Mouse (Mus musculus): ENCODE measurements at regions not wholly inside any gene's neighbourhood (a gene's known extent, or its start where the extent isn't known, plus 50 kb on each side); places are given as distances from the start of the nearest gene placed in this dataset.
A peak's percentile ranks its signal among the peaks of the same experiment; 100 is the strongest.

GRCm38 (mm10) chr11:22617204-22617874 is 105.5 kb downstream of the Tmem17 start:
- no peak overlapping the region for H3K27ac ChIP-seq
- peaks cover 5% of the 10 kb centered on the region for H3K4me1 ChIP-seq (replicated peaks)

DNA sequence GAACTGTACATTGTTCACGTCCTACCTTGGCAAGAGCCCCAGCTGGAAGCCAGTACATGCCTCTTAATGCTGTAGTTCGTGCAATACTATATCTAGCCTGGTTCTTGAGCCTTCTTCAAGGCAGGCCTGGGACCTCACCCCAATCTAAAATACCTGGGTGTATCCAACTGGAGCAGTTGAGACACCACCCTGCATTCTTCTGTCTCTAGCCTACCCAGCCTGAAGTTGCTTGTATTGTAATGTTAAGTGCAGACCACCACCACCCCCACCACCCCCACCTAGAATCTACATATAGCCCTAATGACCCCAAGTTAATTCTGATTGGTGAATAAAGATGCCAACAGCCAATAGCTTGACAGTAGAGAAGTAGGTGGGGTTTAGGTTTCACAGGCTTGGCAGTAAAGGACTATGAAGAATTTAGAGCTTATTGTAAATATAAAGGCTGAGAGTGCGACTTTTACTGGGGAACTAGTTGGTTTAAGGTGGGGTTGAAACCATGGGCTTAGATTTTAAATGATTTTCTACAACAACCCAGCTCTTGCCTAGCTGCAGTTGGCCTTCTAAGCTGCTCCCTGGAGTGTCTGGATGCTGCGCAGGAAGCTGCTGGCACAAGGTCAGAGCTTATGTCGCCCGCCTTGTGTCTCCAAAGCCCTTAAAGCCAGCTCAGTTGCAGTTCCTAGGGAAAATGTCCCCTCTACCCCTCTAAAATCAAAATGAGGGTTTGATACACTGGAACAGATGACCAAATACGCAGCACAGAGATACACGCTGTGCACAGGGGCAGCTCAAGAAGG is 109.2 kb downstream of the Tmem17 start:
- no peak overlapping the region for H3K27ac ChIP-seq
- H3K27me3 ChIP-seq, result no peaks in the 10 kb centered on the region
- no peaks in the 10 kb centered on the region for H3K36me3 ChIP-seq
- no peak overlapping the region for H3K4me3 ChIP-seq
- no peak overlapping the region for H3K4me2 ChIP-seq
- 75% methylated on average over 8 of the region's 8 CpGs for WGBS
- no peaks in the 10 kb centered on the region for H3K9me3 ChIP-seq (replicated peaks)
- ATAC-seq (replicated peaks; ENCODE audit: insufficient number of reproducible peaks, insufficient read depth, low FRiP score, low read depth), result no peak
- peaks cover 5% of the 10 kb centered on the region for H3K4me1 ChIP-seq (replicated peaks)
- H3K9ac ChIP-seq, result no peak overlapping the region

More at GRCm38 (mm10) chr11:22617204-22617874, 105.5 kb downstream of the Tmem17 start:
- no peaks in the 10 kb centered on the region for H3K9me3 ChIP-seq (replicated peaks)
- no peaks in the 10 kb centered on the region for H3K36me3 ChIP-seq
- no peak overlapping the region for H3K9ac ChIP-seq
- peak; percentile 88 for ATAC-seq (replicated peaks; ENCODE audit: insufficient number of reproducible peaks, insufficient read depth, low FRiP score, low read depth)
- H3K4me2 ChIP-seq, result peak overlapping the region; percentile 66
- 9% methylated on average over 21 of the region's 21 CpGs for WGBS
- peak overlapping the region; percentile 42 for H3K4me3 ChIP-seq
- H3K27me3 ChIP-seq, result no peaks in the 10 kb centered on the region

DNA sequence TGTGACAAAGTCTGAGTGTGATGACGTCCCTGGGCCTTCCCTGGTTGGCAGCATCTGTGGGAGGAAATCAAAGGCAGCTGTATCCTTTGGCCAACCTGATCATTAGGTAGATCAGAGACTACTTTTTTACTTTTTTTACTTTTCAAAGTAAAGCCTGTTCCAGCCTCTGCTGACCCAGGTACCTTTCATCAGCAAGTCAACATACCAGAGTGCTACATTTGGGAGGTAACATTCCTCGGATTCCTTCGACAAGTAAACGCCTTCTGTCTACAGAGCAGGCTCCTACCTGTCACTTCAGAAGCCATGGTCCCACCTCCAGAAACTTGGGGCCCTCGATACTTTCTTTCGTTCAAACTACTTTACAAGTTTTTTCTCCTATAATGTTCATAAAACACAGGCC is 110.0 kb downstream of the Tmem17 start:
- Histone ChIP-seq H3K27me3 (no peaks in the 10 kb centered on the region), H3K4me3 (no peak overlapping the region), H3K4me1 (replicated peaks) (peaks cover 5% of the 10 kb centered on the region), H3K9me3 (replicated peaks) (no peaks in the 10 kb centered on the region), H3K27ac (no peak overlapping the region), H3K4me2 (no peak overlapping the region), H3K9ac (no peak overlapping the region), H3K36me3 (no peaks in the 10 kb centered on the region)
- ATAC-seq (replicated peaks; ENCODE audit: insufficient number of reproducible peaks, insufficient read depth, low FRiP score, low read depth), result no peak
- 38% methylated on average over 6 of the region's 6 CpGs for WGBS

GRCm38 (mm10) chr11:22622496-22622997 is 110.7 kb downstream of the Tmem17 start:
- H3K36me3 ChIP-seq, result no peaks in the 10 kb centered on the region
- no peak overlapping the region for H3K4me2 ChIP-seq
- no peak overlapping the region for H3K4me3 ChIP-seq
- no peak overlapping the region for H3K27ac ChIP-seq
- no peak for ATAC-seq (replicated peaks; ENCODE audit: insufficient number of reproducible peaks, insufficient read depth, low FRiP score, low read depth)
- no peak overlapping the region for H3K9ac ChIP-seq
- no peaks in the 10 kb centered on the region for H3K9me3 ChIP-seq (replicated peaks)
- WGBS, result 63% methylated on average over 8 of the region's 8 CpGs
- H3K4me1 ChIP-seq (replicated peaks), result no peaks in the 10 kb centered on the region; the same call in none of the 2 replicates
- H3K27me3 ChIP-seq, result no peaks in the 10 kb centered on the region

- peaks cover 17% of the 10 kb centered on the region for H3K4me1 ChIP-seq (replicated peaks)
- no peak overlapping the region for H3K4me2 ChIP-seq
- no peak for ATAC-seq (replicated peaks; ENCODE audit: insufficient number of reproducible peaks, insufficient read depth, low FRiP score, low read depth)
- no peaks in the 10 kb centered on the region for H3K9me3 ChIP-seq (replicated peaks)
- H3K27ac ChIP-seq, result no peak overlapping the region
- 79% methylated on average over 1 of the region's 1 CpGs for WGBS
- no peak overlapping the region for H3K9ac ChIP-seq
- no peaks in the 10 kb centered on the region for H3K27me3 ChIP-seq
- H3K4me3 ChIP-seq, result no peak overlapping the region
- H3K36me3 ChIP-seq, result no peaks in the 10 kb centered on the region
These were observed 114.5 kb downstream of the Tmem17 start for GRCm38 (mm10) chr11:22626407-22626806.

DNA sequence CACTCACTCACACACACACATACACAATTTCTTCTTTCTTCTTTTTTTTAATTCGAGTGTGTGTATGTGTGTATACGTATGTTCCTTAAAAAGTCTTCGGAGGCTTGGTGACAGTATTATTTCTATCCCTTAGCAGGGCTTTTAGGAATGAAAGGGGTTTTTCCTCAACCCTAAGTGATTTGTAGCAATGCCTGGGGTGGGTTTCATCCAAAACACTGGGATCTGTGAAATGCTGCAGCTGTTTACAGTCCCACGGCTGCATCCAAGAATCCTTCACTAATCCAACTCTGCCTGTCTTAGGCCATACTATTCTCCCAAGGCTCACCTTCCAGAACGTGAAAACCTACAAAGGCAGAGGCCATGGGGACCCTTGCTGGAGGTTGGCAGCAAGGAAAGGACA is 116.6 kb downstream of the Tmem17 start:
- no peaks in the 10 kb centered on the region for H3K27me3 ChIP-seq

DNA sequence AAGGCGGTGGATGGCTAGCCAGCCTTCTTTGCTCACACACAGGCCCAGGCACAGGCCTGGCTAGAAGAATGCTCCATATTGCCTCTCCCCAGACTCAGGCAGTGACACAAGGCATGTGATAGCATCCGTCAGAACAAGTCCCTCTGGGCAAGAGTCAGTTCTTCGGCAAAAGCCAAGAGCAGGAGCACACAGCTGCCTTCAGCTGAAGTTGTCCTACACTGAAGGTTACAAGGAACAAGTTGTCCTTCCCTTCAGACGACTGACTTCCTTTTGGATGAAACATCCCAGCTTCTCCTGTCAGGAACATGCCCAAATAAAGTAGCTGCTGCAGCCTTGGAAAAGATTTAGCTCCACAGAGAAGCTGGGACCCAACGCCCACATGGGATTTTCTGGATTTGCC is 117.1 kb downstream of the Tmem17 start:
- Histone ChIP-seq H3K9me3 (replicated peaks) (no peaks in the 10 kb centered on the region), H3K4me2 (peak overlapping the region; percentile 58; the same call in 1 of the 2 replicates), H3K9ac (no peak overlapping the region), H3K4me3 (no peak overlapping the region), H3K4me1 (replicated peaks) (peaks cover 25% of the 10 kb centered on the region), H3K27me3 (no peaks in the 10 kb centered on the region), H3K27ac (peak overlapping the region; percentile 78), H3K36me3 (no peaks in the 10 kb centered on the region)
- 62% methylated on average over 5 of the region's 5 CpGs for WGBS
- ATAC-seq (replicated peaks; ENCODE audit: insufficient number of reproducible peaks, insufficient read depth, low FRiP score, low read depth), result no peak

More for the DNA sequence above, 116.6 kb downstream of the Tmem17 start:
- Histone ChIP-seq H3K27ac (peak overlapping the region; percentile 78), H3K9me3 (replicated peaks) (no peaks in the 10 kb centered on the region), H3K9ac (no peak overlapping the region), H3K4me2 (no peak overlapping the region), H3K4me1 (replicated peaks) (peaks cover 25% of the 10 kb centered on the region), H3K4me3 (no peak overlapping the region), H3K36me3 (no peaks in the 10 kb centered on the region)
- no peak for ATAC-seq (replicated peaks; ENCODE audit: insufficient number of reproducible peaks, insufficient read depth, low FRiP score, low read depth)
- 83% methylated on average over 5 of the region's 5 CpGs for WGBS

DNA sequence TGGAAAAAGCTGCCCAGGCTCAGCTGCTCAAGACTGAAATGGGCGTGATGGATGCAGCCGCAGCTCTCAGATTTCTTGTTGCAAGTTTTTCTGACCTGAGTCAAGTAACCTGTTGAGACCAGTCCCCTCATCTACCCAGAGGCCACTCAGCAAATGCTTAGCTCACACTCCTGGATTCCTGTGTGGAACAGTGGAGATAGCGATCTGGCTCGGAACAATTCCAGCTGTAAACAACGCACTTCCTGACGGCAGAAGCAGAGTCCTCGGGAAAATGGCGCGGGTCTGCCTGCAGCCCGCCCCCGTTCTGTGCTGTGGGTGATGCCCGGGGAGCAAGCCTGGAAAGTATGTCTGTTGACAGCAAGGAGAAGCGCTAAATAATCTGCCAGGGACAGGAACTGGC is 117.7 kb downstream of the Tmem17 start:
- 0 out of 2 replicates have a peak, but pooled peaks have one; percentile 34 for ATAC-seq (replicated peaks; ENCODE audit: insufficient number of reproducible peaks, insufficient read depth, low FRiP score, low read depth)
- Histone ChIP-seq H3K4me2 (peak overlapping the region; percentile 58), H3K36me3 (no peaks in the 10 kb centered on the region), H3K27ac (peak overlapping the region; percentile 78), H3K9ac (peak overlapping the region; percentile 11; the same call in 1 of the 2 replicates), H3K4me1 (replicated peaks) (peaks cover 25% of the 10 kb centered on the region), H3K4me3 (peak overlapping the region; percentile 36), H3K9me3 (replicated peaks) (no peaks in the 10 kb centered on the region), H3K27me3 (no peaks in the 10 kb centered on the region)
- WGBS, result 15% methylated on average over 13 of the region's 13 CpGs

GRCm38 (mm10) chr11:22629991-22630390 is 118.1 kb downstream of the Tmem17 start:
- Histone ChIP-seq H3K9ac (peak overlapping the region; percentile 11; the same call in 1 of the 2 replicates), H3K27ac (peak overlapping the region; percentile 78), H3K27me3 (no peaks in the 10 kb centered on the region), H3K4me3 (peak overlapping the region; percentile 36), H3K4me2 (peak overlapping the region; percentile 58), H3K36me3 (no peaks in the 10 kb centered on the region), H3K9me3 (replicated peaks) (no peaks in the 10 kb centered on the region), H3K4me1 (replicated peaks) (peaks cover 25% of the 10 kb centered on the region)
- WGBS, result 37% methylated on average over 4 of the region's 4 CpGs
- no peak for ATAC-seq (replicated peaks; ENCODE audit: insufficient number of reproducible peaks, insufficient read depth, low FRiP score, low read depth)

DNA sequence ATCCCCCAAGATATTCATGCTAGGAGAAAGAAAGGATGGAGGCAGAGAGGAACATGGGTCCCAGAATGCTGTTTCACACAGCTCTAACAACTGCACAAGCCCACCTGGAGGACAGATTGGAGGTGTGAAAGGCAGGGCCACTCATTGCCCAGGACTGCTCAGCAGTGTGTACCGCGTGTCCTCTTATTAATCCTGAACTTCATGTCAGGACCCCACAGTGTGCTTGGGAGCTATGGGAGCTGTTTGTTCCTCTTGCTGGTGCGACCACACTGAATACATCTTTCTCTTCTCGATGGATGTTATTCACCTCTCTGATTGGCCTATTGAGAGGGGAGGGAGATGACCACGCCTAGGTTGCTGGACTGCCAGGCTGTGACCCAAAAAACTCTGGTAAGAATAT is 119.1 kb downstream of the Tmem17 start:
- 83% methylated on average over 5 of the region's 5 CpGs for WGBS

DNA sequence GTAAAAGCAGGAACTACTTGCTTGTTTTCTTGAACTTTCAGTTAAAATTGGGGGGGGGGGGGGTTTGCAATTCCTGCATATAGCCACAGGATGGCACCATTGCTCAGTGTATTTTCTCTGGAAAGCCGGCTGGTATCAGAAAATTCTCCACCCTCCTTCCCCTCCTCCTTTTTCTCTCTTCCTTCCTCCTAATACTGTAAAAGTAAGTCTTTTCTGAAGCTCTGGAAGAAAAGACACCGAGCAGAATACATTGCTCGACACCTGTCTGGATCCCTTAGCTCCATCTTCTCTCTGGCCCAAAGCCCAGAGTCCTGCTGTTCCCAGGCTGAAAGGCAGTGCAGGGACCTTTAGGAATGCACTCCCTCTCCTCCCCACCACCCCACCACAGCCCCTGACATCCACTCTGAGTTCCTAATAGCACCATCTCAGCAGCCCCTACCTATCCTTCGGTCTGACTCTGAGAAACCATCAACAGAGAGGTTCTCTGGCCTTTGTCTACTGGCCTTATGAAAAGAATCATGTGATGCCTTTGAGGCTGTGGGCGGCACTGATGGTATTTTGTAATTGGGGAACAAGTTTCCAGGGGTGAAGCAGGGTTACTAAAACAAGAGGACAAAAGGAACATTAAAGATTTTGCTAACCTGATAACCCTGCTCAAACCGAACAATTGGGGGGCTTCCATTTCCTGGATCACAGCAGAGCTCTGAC is 119.9 kb downstream of the Tmem17 start:
- Histone ChIP-seq H3K4me3 (0 out of 2 replicates have a peak overlapping the region, but pooled peaks have one; percentile 25), H3K9me3 (replicated peaks) (no peaks in the 10 kb centered on the region), H3K4me2 (peak overlapping the region; percentile 50), H3K36me3 (no peaks in the 10 kb centered on the region), H3K27me3 (no peaks in the 10 kb centered on the region), H3K27ac (peak overlapping the region; percentile 20; the same call in 1 of the 2 replicates), H3K4me1 (replicated peaks) (peaks cover 25% of the 10 kb centered on the region), H3K9ac (peak overlapping the region; percentile 33; the same call in 1 of the 2 replicates)
- ATAC-seq (replicated peaks; ENCODE audit: insufficient number of reproducible peaks, insufficient read depth, low FRiP score, low read depth), result no peak
- WGBS, result 18% methylated on average over 6 of the region's 6 CpGs

More for the DNA sequence above, 119.1 kb downstream of the Tmem17 start:
- ATAC-seq (replicated peaks; ENCODE audit: insufficient number of reproducible peaks, insufficient read depth, low FRiP score, low read depth), result no peak
- H3K9ac ChIP-seq, result no peak overlapping the region
- no peak overlapping the region for H3K27ac ChIP-seq
- H3K36me3 ChIP-seq, result no peaks in the 10 kb centered on the region
- no peak overlapping the region for H3K4me2 ChIP-seq
- no peaks in the 10 kb centered on the region for H3K27me3 ChIP-seq
- no peak overlapping the region for H3K4me3 ChIP-seq
- no peaks in the 10 kb centered on the region for H3K9me3 ChIP-seq (replicated peaks)
- H3K4me1 ChIP-seq (replicated peaks), result peaks cover 25% of the 10 kb centered on the region

Data from heart, embryonic 15.5 days (tissue).